27 mouse cellular contexts compared by ENCODE assay signal in genomic region chr14:33821436-33821835, GRCm38 (mm10).
DNase-seq lines count a peak whose midpoint lies in the region; ATAC-seq and TF ChIP-seq lines count a peak whose summit lies in the region.
"Had no signal": no experiment of that assay in that cellular context is flagged by ENCODE, and none has a peak within 500 bp of the region (broad histone marks: within the 10 kb centered on the region; RNA-seq: fewer than 3 reads in every experiment).

No protein-coding gene starts in this region.

- no peaks in the 10 kb centered on the region for H3K36me3 ChIP-seq in lung, embryonic 14.5 days (ENCODE audit: insufficient read depth)
- no peaks in the 10 kb centered on the region for H3K36me3 ChIP-seq in embryonic facial prominence, embryonic 15.5 days
- H3K36me3 ChIP-seq in midbrain, embryonic 16.5 days (ENCODE audit: control insufficient read depth, insufficient read depth, low read length), result no peaks in the 10 kb centered on the region
- H3K36me3 ChIP-seq: hindbrain, embryonic 13.5 days; liver, embryonic 12.5 days; midbrain, embryonic 12.5 days; neural tube, embryonic 13.5 days had no signal

- intact Hi-C loops in gastrocnemius, postnatal 14 days (cut with DNase I; ENCODE audit: low total_unique reads), result no loop called here

- DNase-seq in gastrocnemius, postnatal 14 days, result peak; percentile 20
- DNase-seq in gastrocnemius, postnatal 10 days, result no peak
- peak; percentile 50 for DNase-seq in lung, embryonic 14.5 days
- DNase-seq in lung, postnatal 36 days, result no peak
- peak; percentile 13 for DNase-seq in brain, adult 2 months (ENCODE audit: low read depth, low spot score)
- DNase-seq: adrenal gland, postnatal 10 days; cerebellum, adult 11 months; cerebellum, adult 9-10 months; cerebellum, postnatal 36 days; heart, postnatal 4 days; kidney, adult 8-10 months; kidney, postnatal 4 days; liver, postnatal 0 days; right cerebral cortex, postnatal 4 days had no signal

- no peak for TF ChIP-seq CTCF in lung, embryonic 14.5 days (IDR thresholded peaks at IDR 0.05; ENCODE audit: low read depth)

- H3K27me3 ChIP-seq in lung, embryonic 14.5 days (ENCODE audit: insufficient read depth, low read length), result no peaks in the 10 kb centered on the region
- H3K27me3 ChIP-seq in embryonic facial prominence, embryonic 15.5 days, result peaks cover 2% of the 10 kb centered on the region; the same call in 1 of the 2 replicates
- H3K27me3 ChIP-seq in midbrain, embryonic 16.5 days (ENCODE audit: control insufficient read depth, insufficient read depth, low read depth, low read length), result no peaks in the 10 kb centered on the region
- H3K27me3 ChIP-seq: hindbrain, embryonic 13.5 days; liver, embryonic 12.5 days; megakaryocyte, embryonic 14.5 days; midbrain, embryonic 12.5 days; neural tube, embryonic 13.5 days; Patski had no signal

- H3K4me1 ChIP-seq in lung, embryonic 14.5 days (ENCODE audit: insufficient read depth), result peaks cover 12% of the 10 kb centered on the region
- H3K4me1 ChIP-seq in embryonic facial prominence, embryonic 15.5 days, result peaks cover 37% of the 10 kb centered on the region
- peaks cover 11% of the 10 kb centered on the region for H3K4me1 ChIP-seq in midbrain, embryonic 16.5 days (ENCODE audit: control insufficient read depth, insufficient read depth, low read length)
- H3K4me1 ChIP-seq: liver, embryonic 12.5 days; megakaryocyte, embryonic 14.5 days had no signal

- no peak for ATAC-seq in lung, embryonic 14.5 days (ENCODE audit: insufficient read depth)
- ATAC-seq in embryonic facial prominence, embryonic 15.5 days (ENCODE audit: insufficient number of reproducible peaks, low FRiP score, low TSS enrichment, low read depth), result no peak; the same call in 1 of the 2 replicates
- ATAC-seq in midbrain, embryonic 16.5 days, result no peak
- ATAC-seq in erythroid progenitor cell, adult 5-6 weeks (replicated peaks; ENCODE audit: low FRiP score, poor library complexity, severe bottlenecking), result no peak
- ATAC-seq: forebrain, embryonic 14.5 days; intestine, embryonic 16.5 days; liver, embryonic 12.5 days; liver, postnatal 0 days; Patski had no signal

- H3K4me2 ChIP-seq in lung, embryonic 14.5 days, result no peak overlapping the region
- H3K4me2 ChIP-seq in embryonic facial prominence, embryonic 15.5 days (replicated peaks), result no peak overlapping the region
- no peak overlapping the region for H3K4me2 ChIP-seq in midbrain, embryonic 16.5 days (ENCODE audit: low read length)
- H3K4me2 ChIP-seq: heart, embryonic 11.5 days; hindbrain, embryonic 13.5 days; liver, embryonic 12.5 days; midbrain, embryonic 12.5 days; neural tube, embryonic 13.5 days had no signal

- no peak overlapping the region for H3K9ac ChIP-seq in lung, embryonic 14.5 days
- no peak overlapping the region for H3K9ac ChIP-seq in embryonic facial prominence, embryonic 15.5 days
- no peak overlapping the region for H3K9ac ChIP-seq in midbrain, embryonic 16.5 days (ENCODE audit: low read depth, low read length)
- H3K9ac ChIP-seq: hindbrain, embryonic 13.5 days; liver, embryonic 12.5 days; liver, postnatal 0 days; midbrain, embryonic 12.5 days; neural tube, embryonic 13.5 days had no signal

- WGBS in lung, embryonic 14.5 days, result 63% methylated on average over 7 of the region's 7 CpGs
- 42% methylated on average over 7 of the region's 7 CpGs for WGBS in embryonic facial prominence, embryonic 15.5 days
- WGBS in midbrain, embryonic 16.5 days, result 91% methylated on average over 7 of the region's 7 CpGs

- H3K4me3 ChIP-seq in lung, embryonic 14.5 days (ENCODE audit: low read depth, low read length), result no peak overlapping the region
- no peak overlapping the region for H3K4me3 ChIP-seq in embryonic facial prominence, embryonic 15.5 days (replicated peaks)
- no peak overlapping the region for H3K4me3 ChIP-seq in midbrain, embryonic 16.5 days (ENCODE audit: low read depth, low read length)
- H3K4me3 ChIP-seq: hindbrain, embryonic 13.5 days; liver, embryonic 12.5 days; megakaryocyte, embryonic 14.5 days; midbrain, embryonic 12.5 days; neural tube, embryonic 13.5 days had no signal

- H3K27ac ChIP-seq in lung, embryonic 14.5 days (ENCODE audit: low read depth), result no peak overlapping the region
- peak overlapping the region; percentile 58 for H3K27ac ChIP-seq in embryonic facial prominence, embryonic 15.5 days (replicated peaks)
- H3K27ac ChIP-seq in midbrain, embryonic 16.5 days (ENCODE audit: low read length), result no peak overlapping the region
- H3K27ac ChIP-seq: hindbrain, embryonic 13.5 days; kidney, postnatal 0 days; liver, embryonic 12.5 days; midbrain, embryonic 12.5 days; neural tube, embryonic 13.5 days had no signal

- no peaks in the 10 kb centered on the region for H3K9me3 ChIP-seq in lung, embryonic 14.5 days (ENCODE audit: low read depth, low read length)
- H3K9me3 ChIP-seq in embryonic facial prominence, embryonic 15.5 days (replicated peaks), result no peaks in the 10 kb centered on the region
- H3K9me3 ChIP-seq in midbrain, embryonic 16.5 days (replicated peaks; ENCODE audit: control insufficient read depth, low read length, poor library complexity, severe bottlenecking), result no peaks in the 10 kb centered on the region
- H3K9me3 ChIP-seq: hindbrain, embryonic 13.5 days; liver, embryonic 12.5 days; midbrain, embryonic 12.5 days; neural tube, embryonic 13.5 days had no signal

Comparison
In these comparisons a context has a peak if more than half of its experiments do, and no peak if none do; other contexts are left out.
1. DNase-seq: peak in gastrocnemius, postnatal 14 days (single experiment), lung, embryonic 14.5 days (single experiment) and brain, adult 2 months (single experiment); none in gastrocnemius, postnatal 10 days (single experiment) and lung, postnatal 36 days (single experiment).